Mouse (Mus musculus) cerebellum, postnatal 4 days (tissue): ENCODE measurements around the gene Tenm2.

Experiments used
- DNase-seq, 2 experiments: peaks; one replicate each; pipeline ENCODE4 v3.0.0; 2022; ENCODE audit warnings: low spot score in 2 of 2, mixed read lengths in 1 of 2

Gene Tenm2

DNA sequence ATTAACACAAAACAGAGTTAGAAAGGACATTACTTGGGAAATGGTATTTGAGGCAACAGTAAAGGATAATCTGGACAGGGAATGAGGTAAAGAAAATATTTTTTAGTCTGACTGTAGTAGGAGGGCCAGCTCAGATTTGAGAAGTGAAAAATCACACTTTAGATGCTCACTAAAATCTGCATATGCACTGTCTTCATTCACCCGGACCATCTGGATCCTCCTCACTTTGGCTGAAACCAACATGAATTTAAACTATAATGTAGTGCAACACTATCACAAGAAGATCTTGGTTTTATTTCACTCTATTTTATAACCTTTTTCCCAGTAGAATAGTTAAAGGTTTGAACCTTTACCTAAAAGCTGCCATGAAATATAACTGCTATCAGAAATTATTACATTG, 326.7 kb downstream of the Tenm2 start:
- no peak for DNase-seq

DNA sequence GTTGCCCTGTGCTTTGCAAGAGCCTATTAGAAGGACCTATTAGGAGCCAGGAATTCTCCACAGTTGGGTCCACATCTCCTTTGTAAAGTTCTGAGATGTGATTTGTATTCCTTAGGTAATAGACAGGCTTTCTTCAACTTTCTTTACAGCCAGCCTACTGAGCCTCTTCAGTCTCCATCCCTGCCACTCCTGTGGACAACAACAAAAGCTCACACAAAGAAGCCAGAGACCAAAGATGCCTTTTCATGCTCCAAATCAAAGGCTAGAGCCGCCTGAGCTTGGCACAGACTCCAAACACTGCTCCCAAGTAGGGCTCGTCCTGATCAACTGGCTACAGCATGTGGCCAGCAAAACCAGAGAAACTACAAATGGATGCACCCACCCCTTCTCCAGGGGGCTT, 333.5 kb downstream of the Tenm2 start:
- DNase-seq, result no peak

DNA sequence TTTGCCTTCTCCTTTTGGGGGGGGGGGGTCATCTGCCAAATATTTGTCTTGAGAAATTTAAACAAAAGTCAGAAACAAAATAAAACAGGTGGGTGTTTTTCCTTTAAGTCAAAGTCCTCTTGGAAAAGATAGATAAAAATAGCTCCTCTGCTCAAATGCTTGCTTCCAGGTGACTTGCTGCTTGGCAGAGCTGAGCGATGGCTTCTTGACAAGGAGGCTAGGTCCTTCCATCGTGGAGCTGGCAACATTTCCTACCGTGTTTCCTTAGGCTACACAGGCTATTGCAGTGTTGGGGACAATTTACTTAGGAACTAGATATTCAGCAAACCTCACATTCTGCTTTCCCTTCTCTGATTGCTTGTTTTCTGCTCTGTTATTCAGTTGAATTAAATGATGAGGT, 342.7 kb downstream of the Tenm2 start:
- peak in 1 of 2 experiments; percentile 8 for DNase-seq

DNA sequence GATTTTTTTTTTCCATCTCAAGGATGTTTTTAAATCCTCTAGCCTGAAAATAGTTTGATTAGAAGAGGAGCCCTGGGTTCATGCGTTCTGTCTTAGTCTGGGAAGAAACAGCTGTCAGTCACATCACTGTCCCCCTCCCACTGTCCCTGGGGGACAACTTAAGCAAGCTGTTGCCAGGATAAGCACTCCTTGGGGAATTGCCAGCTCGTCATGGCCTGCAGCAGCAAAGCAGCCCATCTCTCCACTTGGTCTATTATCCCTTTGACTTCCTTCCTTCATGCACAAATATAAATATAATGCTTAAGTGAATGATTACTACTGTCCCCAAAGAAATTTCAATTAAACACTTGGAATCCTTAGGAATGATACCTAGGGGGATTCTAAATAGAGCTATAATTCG, 344.7 kb downstream of the Tenm2 start:
- DNase-seq, result peak in 1 of 2 experiments; percentile 11

DNA sequence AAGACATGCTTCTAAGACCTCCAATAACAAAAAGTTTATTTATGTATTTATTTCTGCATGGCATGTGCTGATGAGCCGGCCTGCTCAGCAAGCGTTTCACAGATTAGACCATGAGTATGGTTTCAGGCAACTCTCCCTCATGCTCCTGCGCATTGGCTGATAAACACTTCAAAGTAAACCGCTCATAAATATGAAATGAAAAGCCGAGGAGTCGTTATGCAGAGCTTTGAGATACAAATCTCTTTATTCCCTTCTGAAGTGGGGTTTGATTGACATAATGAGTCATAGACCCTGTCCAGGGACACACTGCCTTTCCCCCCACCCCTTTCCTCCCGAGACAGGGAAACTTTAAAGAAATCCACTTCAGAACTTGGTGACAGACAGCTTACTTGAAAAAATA, 348.3 kb downstream of the Tenm2 start:
- no peak for DNase-seq

DNA sequence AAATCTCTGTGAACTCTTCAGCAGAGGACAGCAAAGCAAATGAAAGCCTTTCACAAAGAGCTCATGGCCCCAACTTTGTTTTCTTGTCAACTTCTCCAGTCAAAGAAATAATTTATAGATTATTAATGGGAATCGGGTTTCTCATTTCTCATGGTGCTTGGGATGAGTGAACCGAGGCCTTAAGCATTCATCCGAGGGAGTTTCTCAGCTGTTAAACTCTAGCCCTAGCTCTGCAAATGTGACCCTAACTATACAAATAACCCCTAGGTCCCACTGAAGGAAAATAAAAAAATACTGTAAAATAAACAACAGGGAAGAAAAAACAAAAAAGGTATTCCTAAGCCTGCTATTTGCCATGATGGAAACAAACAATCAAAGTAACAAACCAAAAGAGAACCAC, 349.6 kb downstream of the Tenm2 start:
- no peak for DNase-seq

DNA sequence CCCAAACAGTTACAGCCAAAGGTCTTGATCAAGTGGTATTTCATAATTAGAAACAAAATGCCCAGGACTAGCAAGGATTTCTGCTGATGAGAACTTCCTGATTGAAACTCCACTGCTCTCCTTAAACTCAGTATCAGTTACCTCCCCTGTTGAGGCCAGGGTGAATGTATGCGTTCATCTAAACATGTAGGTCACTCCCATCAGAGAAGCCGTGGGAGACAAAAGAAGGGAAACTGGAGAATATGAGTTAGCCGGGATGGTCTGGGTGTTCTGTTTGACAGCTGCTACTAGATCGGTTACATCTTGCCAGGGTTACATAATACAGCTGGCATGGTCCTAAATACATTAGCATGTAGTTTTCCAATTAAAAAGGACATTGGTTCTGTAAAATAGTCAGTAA, 362.8 kb downstream of the Tenm2 start:
- no peak for DNase-seq

DNA sequence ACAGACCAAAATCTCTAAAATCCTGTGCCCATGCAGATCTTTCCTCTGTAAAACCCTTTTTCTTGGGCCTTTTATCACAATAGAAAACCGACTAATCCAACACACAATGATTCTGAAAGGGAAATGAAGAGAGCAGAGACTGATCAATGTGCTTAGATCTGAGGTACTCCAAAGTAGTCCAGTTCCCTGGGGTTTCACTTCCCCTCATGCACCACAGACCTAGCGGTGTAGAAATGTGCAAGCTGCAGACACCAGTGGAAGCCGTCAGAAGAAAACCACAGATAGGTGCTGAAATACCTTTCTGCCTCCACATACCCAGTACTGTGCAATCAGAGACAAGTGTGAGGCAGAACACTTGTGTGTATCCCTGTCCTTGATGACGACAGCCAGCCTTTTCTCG, 365.2 kb downstream of the Tenm2 start:
- no peak for DNase-seq

DNA sequence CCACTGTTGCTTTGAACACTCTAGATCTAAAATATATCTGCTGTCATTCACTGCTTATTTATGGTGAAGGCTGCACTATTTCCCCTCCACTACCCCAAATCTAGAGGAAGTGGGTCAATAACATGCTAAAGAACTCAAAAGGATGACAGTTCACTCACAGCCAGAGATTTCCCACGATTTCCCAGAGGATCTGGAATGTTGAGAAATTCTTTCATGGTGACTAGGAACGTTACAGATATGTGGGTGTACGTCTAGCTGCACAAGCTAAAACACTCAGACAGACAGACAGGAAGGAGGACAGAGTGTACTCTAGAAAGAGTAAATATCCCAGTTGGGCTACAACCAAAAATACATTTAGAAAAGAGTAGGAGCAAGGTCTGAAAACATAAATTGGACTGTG, 384.1 kb downstream of the Tenm2 start:
- DNase-seq, result no peak

DNA sequence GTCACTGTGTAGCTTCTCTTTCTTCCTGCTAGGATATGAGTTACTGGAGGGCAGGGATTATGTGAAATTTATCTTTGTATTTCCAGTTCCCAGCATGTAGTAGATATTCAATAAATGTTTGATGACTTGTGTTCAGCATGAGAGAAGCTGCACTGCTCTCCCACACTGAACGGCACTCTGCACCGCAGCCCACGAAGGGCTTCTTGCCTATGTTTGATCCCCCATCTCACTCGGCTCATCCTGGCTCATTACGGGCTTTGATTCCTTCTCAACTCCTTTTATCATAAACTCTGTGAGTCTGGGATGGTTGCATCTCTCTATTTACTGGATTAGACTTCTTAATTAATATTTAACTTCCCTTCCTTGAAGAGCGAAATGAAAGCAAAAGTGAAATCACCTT, 388.3 kb downstream of the Tenm2 start:
- no peak for DNase-seq

DNA sequence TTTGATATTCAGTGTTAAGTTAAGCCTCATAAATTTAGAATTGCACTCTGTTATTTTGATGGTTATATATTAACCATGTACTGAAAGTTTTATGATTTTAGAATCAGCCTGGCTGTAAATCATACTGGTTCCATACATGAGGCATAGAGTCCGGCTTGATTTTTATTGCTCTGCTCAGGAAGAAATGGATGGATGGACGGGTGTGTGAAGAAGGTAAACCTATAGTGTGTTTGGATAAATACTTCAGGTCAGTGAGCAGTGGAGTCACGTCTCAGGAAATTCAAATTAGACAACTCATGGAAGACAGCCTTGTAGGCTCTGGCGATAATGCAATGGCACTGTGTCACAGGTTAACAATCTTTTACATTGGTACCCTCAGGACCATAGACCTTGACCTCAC, 402.9 kb downstream of the Tenm2 start:
- no peak for DNase-seq

DNA sequence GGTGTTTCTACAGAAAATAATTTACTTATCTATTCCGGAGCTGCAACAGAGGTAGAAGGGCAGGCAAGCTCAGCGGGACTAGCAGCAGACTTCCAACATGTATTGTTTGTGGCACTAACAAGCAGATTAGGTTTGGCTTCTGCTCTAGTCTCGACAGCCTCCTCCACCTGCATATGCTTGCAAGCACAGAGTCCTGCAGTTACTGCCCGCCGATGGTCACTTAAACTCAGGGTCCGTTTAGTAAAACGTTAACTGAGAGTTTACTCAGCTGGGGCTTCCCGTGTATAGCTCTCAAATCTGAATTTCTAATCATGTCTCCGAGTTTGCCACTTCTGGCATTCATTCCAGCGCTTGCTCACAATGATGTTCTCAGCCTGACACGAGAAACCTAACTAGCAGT, 404.3 kb downstream of the Tenm2 start:
- DNase-seq, result no peak

DNA sequence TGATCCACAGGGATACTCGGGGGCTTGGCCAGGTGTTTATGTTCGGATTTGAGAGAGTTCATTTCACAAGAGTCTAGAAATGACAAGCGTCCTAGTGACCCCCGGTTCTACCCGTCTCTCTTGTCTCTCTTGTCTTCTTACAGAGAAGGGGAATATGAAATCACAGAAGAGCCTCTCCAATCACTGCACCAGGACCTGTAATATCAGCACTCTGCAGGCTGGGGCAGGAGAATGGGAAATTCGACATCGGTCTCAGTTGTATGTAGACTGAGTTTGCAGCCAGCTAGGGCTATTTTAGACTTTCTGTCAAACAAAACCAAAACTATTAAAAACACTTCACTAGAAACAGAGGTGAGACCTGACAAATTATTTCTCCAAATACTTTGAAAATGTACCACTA, 411.1 kb downstream of the Tenm2 start:
- no peak for DNase-seq

DNA sequence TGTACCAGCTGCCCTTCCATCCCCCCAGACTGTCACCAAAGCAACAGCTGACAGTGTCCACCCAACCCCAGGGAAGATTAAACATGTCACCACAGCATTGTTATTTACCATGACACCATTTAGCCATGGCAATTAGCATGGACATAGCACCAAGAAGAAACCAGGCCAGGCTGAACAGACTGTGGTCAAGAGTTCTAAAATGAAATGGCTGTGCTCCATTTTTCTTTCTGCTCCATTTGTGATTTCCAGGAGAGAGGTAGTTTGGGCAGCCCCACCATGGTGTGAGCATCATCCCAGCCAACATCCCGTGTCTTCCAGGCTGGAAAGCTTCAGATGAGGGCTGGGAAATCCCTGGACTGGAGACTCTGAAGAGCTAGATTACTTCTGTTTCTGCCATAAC, 431.1 kb downstream of the Tenm2 start:
- peak in 1 of 2 experiments; percentile 32 for DNase-seq

DNA sequence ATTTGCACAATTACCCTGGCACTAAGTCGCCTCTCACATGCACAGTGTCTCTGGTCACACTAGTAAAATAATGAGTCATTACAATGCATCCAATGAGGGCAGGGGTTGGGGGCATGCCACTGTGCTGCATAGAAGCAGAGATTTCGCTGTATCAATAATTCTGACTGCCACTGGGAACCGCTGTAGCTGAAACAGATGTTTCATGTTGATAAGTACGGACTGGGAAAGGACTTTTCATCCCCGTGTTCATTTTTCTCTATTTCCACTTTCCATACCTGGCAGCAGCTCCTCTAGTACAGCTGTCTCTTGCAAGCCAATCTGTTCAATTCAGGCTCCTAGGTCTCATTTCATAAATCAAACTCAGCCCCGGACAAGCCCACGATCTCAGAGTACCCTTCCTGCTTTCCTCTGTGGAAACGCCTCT, 433.5 kb downstream of the Tenm2 start:
- DNase-seq, result peak in 1 of 2 experiments; percentile 10

DNA sequence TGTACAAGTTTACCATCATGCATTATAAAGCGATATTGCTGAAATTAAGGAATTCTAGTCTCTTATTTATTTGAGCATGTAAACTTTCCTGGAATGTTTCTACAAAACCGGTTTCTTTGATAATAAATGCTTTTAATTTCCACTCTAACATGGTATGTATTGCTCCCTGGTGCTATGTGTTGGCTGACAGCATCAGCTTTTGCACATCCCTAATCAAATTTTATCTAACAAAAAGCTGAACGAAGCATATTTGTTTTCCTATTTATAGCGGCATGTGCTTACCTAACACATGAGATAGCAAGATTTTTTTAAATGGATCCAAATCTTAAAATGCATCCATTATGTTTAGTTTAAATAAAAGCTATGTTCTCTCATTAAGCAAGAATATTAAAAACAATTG, 434.1 kb downstream of the Tenm2 start:
- no peak for DNase-seq

DNA sequence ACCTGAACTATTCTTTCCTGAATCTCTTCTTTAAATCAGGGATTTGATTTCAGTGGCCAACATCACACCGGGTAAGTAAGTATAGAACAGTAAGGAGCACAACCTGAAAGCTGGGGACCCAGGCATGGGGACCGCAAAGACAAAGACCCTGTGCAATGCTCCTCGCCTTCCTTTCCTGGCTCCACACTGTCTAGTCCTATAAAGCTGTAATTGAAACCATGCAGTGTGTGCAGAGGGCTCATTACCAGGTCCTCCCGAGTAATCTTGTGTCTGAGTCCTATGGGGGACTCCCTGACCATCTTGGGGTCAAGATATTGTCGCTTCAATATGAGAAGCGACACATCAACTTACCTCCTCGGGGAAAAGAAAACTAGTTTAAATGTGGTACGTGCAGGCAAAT, 436.4 kb downstream of the Tenm2 start:
- no peak for DNase-seq

DNA sequence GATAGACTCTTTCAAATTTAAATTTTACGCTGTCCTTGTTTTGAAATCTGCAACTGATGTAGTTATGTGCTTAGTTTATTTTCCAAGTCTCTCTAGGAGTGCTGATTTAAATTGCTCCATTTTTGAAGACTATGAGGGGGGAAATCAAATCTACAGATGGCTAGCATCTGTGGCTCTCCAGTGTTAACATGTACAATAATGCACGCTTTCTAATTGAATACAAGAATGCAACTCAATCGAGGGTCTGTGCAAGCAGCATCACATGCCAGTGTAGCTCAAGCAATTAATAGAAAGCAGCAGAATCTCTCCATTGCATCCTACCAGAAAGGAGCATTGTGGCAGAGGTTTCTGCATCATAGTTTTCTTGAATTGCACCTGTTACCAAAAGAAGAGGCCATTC, 477.8 kb downstream of the Tenm2 start:
- no peak for DNase-seq

DNA sequence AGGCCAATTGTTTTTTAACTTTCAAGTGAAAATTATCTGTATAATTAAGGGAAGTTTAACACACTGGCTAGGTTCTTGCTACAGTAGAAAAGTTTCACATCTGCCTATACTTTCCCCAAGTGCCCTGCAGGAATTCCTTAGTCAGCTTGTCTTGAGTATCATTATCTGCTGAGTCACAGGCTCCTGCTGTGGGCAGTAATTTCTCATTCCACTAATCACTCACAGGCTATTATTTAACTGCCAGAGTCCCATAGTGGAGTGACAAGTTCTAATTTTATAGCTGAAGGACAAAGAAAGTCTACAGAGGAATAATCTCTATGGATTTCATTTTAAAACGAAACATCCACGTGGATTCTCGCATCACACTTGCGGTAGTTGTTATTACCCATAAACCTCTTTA, 489.5 kb downstream of the Tenm2 start:
- DNase-seq, result no peak

DNA sequence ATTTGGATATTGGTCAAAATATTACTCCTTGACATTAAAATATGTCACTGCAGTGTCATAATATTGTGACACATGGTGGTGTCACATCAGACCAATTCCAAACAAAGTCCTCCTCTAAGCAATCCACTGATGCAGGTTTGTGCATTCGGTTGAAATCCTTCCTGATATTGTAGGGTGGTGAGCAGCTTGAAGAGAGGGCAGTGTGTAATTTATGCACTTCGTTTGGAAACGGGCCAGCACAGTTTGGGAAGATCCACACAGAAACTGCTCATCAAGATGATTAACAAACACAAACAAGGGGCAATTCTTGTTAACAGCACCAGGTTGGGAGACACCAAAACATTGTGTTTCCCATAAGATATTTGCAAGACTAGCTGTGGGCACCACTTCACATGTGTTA, 508.0 kb downstream of the Tenm2 start:
- DNase-seq, result peak in 1 of 2 experiments; percentile 13

DNA sequence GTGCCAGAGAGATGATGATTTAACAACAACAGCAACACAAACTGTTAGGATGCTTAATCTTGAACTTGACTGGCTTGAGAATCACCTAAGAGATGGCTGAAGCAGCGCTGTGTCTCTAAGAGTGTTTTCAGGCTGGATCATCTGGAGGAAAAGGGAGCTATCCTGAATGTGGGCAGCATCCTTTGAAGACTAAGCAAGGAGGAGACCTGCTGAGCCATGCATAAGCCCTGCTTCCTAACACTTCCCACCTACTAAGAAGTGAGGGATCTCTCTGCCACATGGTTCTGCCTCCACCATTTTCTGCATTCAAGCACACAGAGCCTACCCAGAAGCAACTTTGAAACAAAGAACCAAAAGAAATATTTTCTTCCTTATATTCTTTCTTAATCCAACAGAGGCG, 532.9 kb downstream of the Tenm2 start:
- DNase-seq, result no peak

DNA sequence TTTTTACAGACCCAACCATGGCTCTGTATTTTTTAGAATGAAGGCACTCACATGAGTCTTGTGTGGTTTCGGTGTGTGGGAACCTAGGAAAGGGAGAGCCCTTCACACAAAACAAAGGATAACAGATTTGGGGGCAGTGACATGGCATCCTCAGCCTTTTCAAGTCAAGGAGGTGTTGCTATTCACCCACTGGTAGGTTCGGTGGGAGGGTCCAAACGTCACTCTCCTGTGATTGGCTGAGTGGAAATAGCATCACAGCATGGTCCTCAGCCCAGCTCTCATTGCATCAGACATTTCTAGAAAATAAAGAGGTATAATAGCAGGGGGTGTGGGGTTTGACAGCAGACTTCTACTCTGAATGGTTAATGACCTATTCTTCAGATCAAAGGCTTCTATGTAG, 534.8 kb downstream of the Tenm2 start:
- DNase-seq, result no peak

DNA sequence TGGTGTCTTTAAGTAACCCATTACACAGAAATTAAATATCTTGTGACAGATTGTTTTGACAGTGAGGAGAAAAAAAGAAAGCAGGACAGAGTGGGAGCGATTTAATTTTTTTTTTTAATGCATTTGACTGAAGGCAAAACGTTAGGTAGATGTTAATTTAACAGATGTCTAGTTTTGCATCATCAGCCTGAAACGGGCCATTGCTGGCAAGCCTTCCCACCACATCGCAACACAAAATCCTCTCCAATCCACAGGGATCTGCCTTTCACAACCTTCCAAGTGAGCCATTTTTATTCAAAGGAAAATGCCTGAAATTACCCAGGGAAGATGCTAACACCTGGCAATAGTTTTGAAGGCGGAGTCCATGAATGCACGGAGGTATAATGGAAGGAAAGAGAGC, 535.6 kb downstream of the Tenm2 start:
- no peak for DNase-seq

DNA sequence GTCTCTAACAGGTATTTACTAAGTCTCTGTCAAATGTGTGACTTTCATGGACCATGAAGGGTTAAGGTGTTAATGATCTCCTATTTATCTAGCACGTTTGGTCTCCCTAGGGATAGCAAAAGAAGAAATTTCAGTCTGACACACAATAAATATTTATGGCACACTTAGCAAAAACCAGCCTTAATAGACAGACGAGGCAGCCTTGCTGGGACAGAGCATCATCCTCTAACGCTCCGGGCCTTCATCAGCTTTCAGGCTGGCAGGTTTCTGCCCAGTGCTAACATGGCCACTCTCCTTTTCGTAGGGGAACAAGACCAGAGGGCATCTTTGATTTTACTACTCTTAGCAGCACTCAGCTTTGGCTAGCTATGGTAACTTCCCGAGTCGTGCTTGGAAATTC, 537.5 kb downstream of the Tenm2 start:
- no peak for DNase-seq

DNA sequence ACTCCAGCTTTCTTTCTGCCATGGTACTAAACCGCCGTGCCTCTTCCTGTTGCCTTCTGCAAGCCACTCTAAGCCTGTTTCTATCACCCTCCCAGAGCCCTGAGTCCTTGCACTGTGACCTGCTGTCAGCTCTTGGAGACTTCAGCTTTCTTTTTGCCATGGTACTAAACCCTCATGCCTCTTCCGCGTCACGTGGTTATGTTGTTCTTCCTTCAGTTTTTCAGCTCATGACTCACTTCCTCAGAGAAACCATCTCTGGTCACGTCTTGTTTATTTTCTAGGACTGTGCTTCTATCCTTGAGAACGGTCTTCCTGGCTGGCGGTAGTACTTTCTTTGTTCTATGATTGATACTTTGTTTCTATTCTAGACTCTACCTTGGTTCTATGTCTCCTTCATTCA, 537.9 kb downstream of the Tenm2 start:
- no peak for DNase-seq
